Mouse (Mus musculus): ENCODE measurements at regions not wholly inside any gene's neighbourhood (a gene's known extent, or its start where the extent isn't known, plus 50 kb on each side); places are given as distances from the start of the nearest gene placed in this dataset.

GRCm38 (mm10) chr15:97162305-97162704 lies 84.6 kb upstream of the Pced1b start:
- TF ChIP-seq GATA1 (IDR thresholded peaks at IDR 0.05; ENCODE audit: borderline replicate concordance, low read length) (no peak), FLI1 (IDR thresholded peaks at IDR 0.05; ENCODE audit: low read length) (no peak)

All from megakaryocyte, embryonic 14.5 days (primary cell).